Mouse (Mus musculus): Measurements from ENCODE around the gene Sit1.

DNA sequence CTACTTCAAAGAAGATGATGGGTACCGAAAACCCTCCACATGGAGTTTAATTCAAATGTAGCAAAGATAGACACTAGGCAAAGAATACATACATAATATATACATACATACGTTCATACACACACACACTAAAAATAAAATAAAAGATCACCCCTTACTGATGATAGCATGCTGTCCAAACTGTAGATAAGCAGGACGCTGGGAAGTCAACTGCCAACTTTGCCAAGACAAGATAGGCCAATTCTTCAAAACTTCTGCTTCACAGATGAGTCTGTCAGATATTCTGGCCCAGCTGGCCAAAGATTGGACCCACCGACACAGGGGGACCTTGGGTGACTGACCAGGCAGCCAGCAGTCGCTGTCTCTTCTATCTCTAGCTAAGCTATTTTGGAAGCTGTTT lies 20.4 kb downstream of the Sit1 start:
- TF ChIP-seq GATA1 (IDR thresholded peaks at IDR 0.05; ENCODE audit: low read length) = no peak
- no peak for TF ChIP-seq TAL1 (IDR thresholded peaks at IDR 0.05; ENCODE audit: low read length)

All from erythroblast, embryonic 14.5 days (primary cell).